In genomic region chr10:79987771-79988505, GRCm38 (mm10) we compare ENCODE assay signal across 8 mouse cellular contexts. TPM values are rescaled to one million over a fixed set of nuclear protein-coding genes. Genes with fewer than 3 reads are reported as not detected.
A peak's percentile ranks its signal among the peaks of the same experiment; 100 is the strongest.
DNase-seq lines count a peak whose midpoint lies in the region; ATAC-seq and TF ChIP-seq lines count a peak whose summit lies in the region.

No protein-coding gene starts in this region.

- WGBS in lung, adult 2 months, result 10% methylated on average over 27 of the region's 27 CpGs
- 10% methylated on average over 27 of the region's 27 CpGs for WGBS in forebrain, embryonic 11.5 days
- 9% methylated on average over 27 of the region's 27 CpGs for WGBS in limb, embryonic 15.5 days
- 12% methylated on average over 27 of the region's 27 CpGs for whole genome bisulfite sequencing in neural tube, embryonic 14.5 days

- H3K9ac ChIP-seq in forebrain, embryonic 11.5 days (ENCODE audit: low read length), result peak overlapping the region; percentile 47
- peak overlapping the region; percentile 67 for H3K9ac ChIP-seq in limb, embryonic 15.5 days
- H3K9ac ChIP-seq in neural tube, embryonic 14.5 days (replicated peaks; ENCODE audit: low read depth, low read length), result peak overlapping the region; percentile 48

- H3K9me3 ChIP-seq in forebrain, embryonic 11.5 days (ENCODE audit: control insufficient read depth, low read length), result peaks cover 4% of the 10 kb centered on the region; the same call in 1 of the 2 replicates
- no peaks in the 10 kb centered on the region for H3K9me3 ChIP-seq in limb, embryonic 15.5 days
- 0 out of 2 replicates have a peak, but pooled peaks cover 3% of the 10 kb centered on the region for H3K9me3 ChIP-seq in neural tube, embryonic 14.5 days (ENCODE audit: control insufficient read depth, low read length)

- ATAC-seq in forebrain, embryonic 11.5 days (replicated peaks; ENCODE audit: low FRiP score), result no peak
- ATAC-seq in limb, embryonic 15.5 days (ENCODE audit: insufficient number of reproducible peaks, low FRiP score, low TSS enrichment, low read depth), result no peak
- ATAC-seq in neural tube, embryonic 14.5 days (ENCODE audit: low read depth), result no peak

- peak overlapping the region; percentile 86 for H3K4me3 ChIP-seq in lung, adult 2 months (replicated peaks; ENCODE audit: extremely low read depth, low read depth, low read length)
- H3K4me3 ChIP-seq in forebrain, embryonic 11.5 days (ENCODE audit: low read depth, low read length), result peak overlapping the region; percentile 39
- H3K4me3 ChIP-seq in limb, embryonic 15.5 days, result peak overlapping the region; percentile 61
- peak overlapping the region; percentile 38 for H3K4me3 ChIP-seq in neural tube, embryonic 14.5 days (ENCODE audit: low read depth, low read length)

- peaks cover 24% of the 10 kb centered on the region for H3K4me1 ChIP-seq in lung, adult 2 months (ENCODE audit: control insufficient read depth, insufficient read depth, low read length)
- peaks cover 15% of the 10 kb centered on the region for H3K4me1 ChIP-seq in forebrain, embryonic 11.5 days (replicated peaks; ENCODE audit: control insufficient read depth, insufficient read depth, low read length)
- peaks cover 50% of the 10 kb centered on the region for H3K4me1 ChIP-seq in limb, embryonic 15.5 days
- peaks cover 16% of the 10 kb centered on the region for H3K4me1 ChIP-seq in neural tube, embryonic 14.5 days (ENCODE audit: control insufficient read depth, insufficient read depth, low read length)

- H3K36me3 ChIP-seq in forebrain, embryonic 11.5 days (ENCODE audit: control insufficient read depth, insufficient read depth, low read length), result no peaks in the 10 kb centered on the region
- peaks cover 22% of the 10 kb centered on the region for H3K36me3 ChIP-seq in limb, embryonic 15.5 days
- H3K36me3 ChIP-seq in neural tube, embryonic 14.5 days (ENCODE audit: control insufficient read depth, insufficient read depth, low read length), result no peaks in the 10 kb centered on the region

- peak; percentile 53 for DNase-seq in lung, adult 2 months
- no peak for DNase-seq in lung, postnatal 10 days
- DNase-seq in forebrain, embryonic 11.5 days (ENCODE audit: low spot score), result no peak
- DNase-seq in left cerebral cortex, adult 9 months (ENCODE audit: low spot score in 2 of 2), result no peak
- no peak for DNase-seq in gastrocnemius, postnatal 10 days
- no peak for DNase-seq in kidney, postnatal 10 days

- TF ChIP-seq POLR2A in lung, adult 2 months (IDR thresholded peaks at IDR 0.05; ENCODE audit: borderline replicate concordance, extremely low read depth, low read depth, low read length), result peak; percentile 23; the same call in 1 of the 2 replicates

- no peak for TF ChIP-seq CTCF in lung, adult 2 months (IDR thresholded peaks at IDR 0.05; ENCODE audit: insufficient read depth, low read length)

- no peak overlapping the region for H3K27ac ChIP-seq in forebrain, embryonic 11.5 days (ENCODE audit: low read depth, low read length)
- H3K27ac ChIP-seq in limb, embryonic 15.5 days, result peak overlapping the region; percentile 99
- H3K27ac ChIP-seq in neural tube, embryonic 14.5 days (ENCODE audit: low read depth, low read length), result no peak overlapping the region

- H3K4me2 ChIP-seq in forebrain, embryonic 11.5 days (ENCODE audit: low read depth, low read length, severe bottlenecking), result peak overlapping the region; percentile 51
- peak overlapping the region; percentile 92 for H3K4me2 ChIP-seq in limb, embryonic 15.5 days
- H3K4me2 ChIP-seq in neural tube, embryonic 14.5 days (ENCODE audit: low read depth, low read length), result peak overlapping the region; percentile 45

- peaks cover 30% of the 10 kb centered on the region for H3K27me3 ChIP-seq in forebrain, embryonic 11.5 days (ENCODE audit: control insufficient read depth, insufficient read depth, low read length)
- H3K27me3 ChIP-seq in limb, embryonic 15.5 days, result no peaks in the 10 kb centered on the region
- peaks cover 25% of the 10 kb centered on the region for H3K27me3 ChIP-seq in neural tube, embryonic 14.5 days (ENCODE audit: control insufficient read depth, insufficient read depth, low read length)

RNA-seq across cellular contexts. Expression of gene Cnn2, which starts 0.4 kb away (rescaled TPM):
- polyA plus RNA-seq in lung, adult 2 months (2012; rRNA removed), result 387 and 395 TPM in 2 replicates
- 160 and 182 TPM in 2 replicates for polyA plus RNA-seq in forebrain, embryonic 11.5 days (2014; fragmentation: Nextera tagmentation; extraction: Ambion mirVana)
- 264 and 270 TPM in 2 replicates for polyA plus RNA-seq in limb, embryonic 15.5 days (2015; fragmentation: Nextera tagmentation; extraction: Ambion mirVana)
- polyA plus RNA-seq in neural tube, embryonic 14.5 days (2014; fragmentation: Nextera tagmentation; extraction: Ambion mirVana), result 9.9 and 40.0 TPM in 2 replicates
- total RNA-seq in gastrocnemius, postnatal 10 days (2021), result 10 to 100 TPM; 26.1 to 38.6 TPM

RNA-seq across cellular contexts. Expression of gene Tmem259, which starts 3.8 kb away (rescaled TPM):
- 294 and 318 TPM in 2 replicates for polyA plus RNA-seq in lung, adult 2 months (2012; rRNA removed)
- polyA plus RNA-seq in forebrain, embryonic 11.5 days (2014; fragmentation: Nextera tagmentation; extraction: Ambion mirVana), result 17.8 and 18.6 TPM in 2 replicates
- 19.3 and 20.1 TPM in 2 replicates for polyA plus RNA-seq in limb, embryonic 15.5 days (2015; fragmentation: Nextera tagmentation; extraction: Ambion mirVana)
- 19.2 and 21.1 TPM in 2 replicates for polyA plus RNA-seq in neural tube, embryonic 14.5 days (2014; fragmentation: Nextera tagmentation; extraction: Ambion mirVana)
- total RNA-seq in gastrocnemius, postnatal 10 days (2021), result 10 to 100 TPM; 85.5 to 90.8 TPM

RNA-seq across cellular contexts. Expression of gene Abca7, which starts 8.4 kb away (rescaled TPM):
- polyA plus RNA-seq in lung, adult 2 months (2012; rRNA removed), result 31.4 and 38.2 TPM in 2 replicates
- polyA plus RNA-seq in forebrain, embryonic 11.5 days (2014; fragmentation: Nextera tagmentation; extraction: Ambion mirVana), result 3.4 and 3.9 TPM in 2 replicates
- polyA plus RNA-seq in limb, embryonic 15.5 days (2015; fragmentation: Nextera tagmentation; extraction: Ambion mirVana), result 3.3 and 3.4 TPM in 2 replicates
- polyA plus RNA-seq in neural tube, embryonic 14.5 days (2014; fragmentation: Nextera tagmentation; extraction: Ambion mirVana), result 4.3 and 6.7 TPM in 2 replicates
- total RNA-seq in gastrocnemius, postnatal 10 days (2021), result 1 to 10 TPM; 3.2 to 4.2 TPM

RNA-seq across cellular contexts. Expression of gene Grin3b, which starts 17.4 kb away (rescaled TPM):
- polyA plus RNA-seq in lung, adult 2 months (2012; rRNA removed), result 0.33 TPM in 1 of 2 replicates, not detected in the other
- polyA plus RNA-seq in forebrain, embryonic 11.5 days (2014; fragmentation: Nextera tagmentation; extraction: Ambion mirVana), result 0.29 and 0.33 TPM in 2 replicates
- 0.40 and 0.64 TPM in 2 replicates for polyA plus RNA-seq in limb, embryonic 15.5 days (2015; fragmentation: Nextera tagmentation; extraction: Ambion mirVana)
- 0.43 and 0.61 TPM in 2 replicates for polyA plus RNA-seq in neural tube, embryonic 14.5 days (2014; fragmentation: Nextera tagmentation; extraction: Ambion mirVana)
- under 1 TPM; 0.14 to 0.38 TPM for total RNA-seq in gastrocnemius, postnatal 10 days (2021)

RNA-seq across cellular contexts. Expression of gene Wdr18, which starts 28.0 kb away (rescaled TPM):
- 33.5 and 35.5 TPM in 2 replicates for polyA plus RNA-seq in lung, adult 2 months (2012; rRNA removed)
- polyA plus RNA-seq in forebrain, embryonic 11.5 days (2014; fragmentation: Nextera tagmentation; extraction: Ambion mirVana), result 111 and 112 TPM in 2 replicates
- polyA plus RNA-seq in limb, embryonic 15.5 days (2015; fragmentation: Nextera tagmentation; extraction: Ambion mirVana), result 81.7 and 83.6 TPM in 2 replicates
- 87.0 and 103 TPM in 2 replicates for polyA plus RNA-seq in neural tube, embryonic 14.5 days (2014; fragmentation: Nextera tagmentation; extraction: Ambion mirVana)
- total RNA-seq in gastrocnemius, postnatal 10 days (2021), result 10 to 100 TPM; 18.0 to 21.8 TPM

Comparison
In these comparisons a context has a peak if more than half of its experiments do, and no peak if none do; other contexts are left out.
1. RNA of gene Tmem259, which starts 3.8 kb away (polyA plus RNA-seq): 294 to 318 TPM in lung, adult 2 months; 19.2 to 21.1 TPM in neural tube, embryonic 14.5 days, 19.3 to 20.1 TPM in limb, embryonic 15.5 days and 17.8 to 18.6 TPM in forebrain, embryonic 11.5 days; every median in the first group is over 10 times any median in the second.
2. Peak in every context shown above with its lines, with median percentiles within 50 percentile points of each other: H3K4me3 ChIP-seq, H3K4me2 ChIP-seq and H3K9ac ChIP-seq.